Mouse (Mus musculus) midbrain, postnatal 0 days (tissue): Measurements from ENCODE around the gene Gpr62. TPM values are rescaled to one million over a fixed set of nuclear protein-coding genes. Genes with fewer than 3 reads are reported as not detected.

Experiments
- ATAC-seq: fragments of 200-750 bp; cut with Nextera tagmentation; 2 replicates; pipeline ENCODE4 v1.8.0; 2017; ENCODE audit warnings: moderate number of reproducible peaks, mild to moderate bottlenecking, moderate TSS enrichment, moderate library complexity; ENCODE audit not compliant: low FRiP score
- DNase-seq: peaks from one replicate; pipeline ENCODE4 v3.0.0-alpha.2; 2015; ENCODE audit warnings: low spot score
- H3K27ac ChIP-seq: fragments of 300-500 bp; sonication (generic); 2 replicates; pipeline ENCODE4 v1.5.1; 2014; ENCODE audit warnings: low read depth, mild to moderate bottlenecking, low read length, mixed read lengths
- H3K27me3 ChIP-seq: fragments of 300-500 bp; sonication (generic); 2 replicates; pipeline ENCODE4 v1.6.1; 2014; ENCODE audit warnings: low read length, control low read depth, mixed read lengths; ENCODE audit not compliant: insufficient read depth
- H3K36me3 ChIP-seq: fragments of 300-500 bp; sonication (generic); 2 replicates; pipeline ENCODE4 v1.6.1; 2014; ENCODE audit warnings: low read length, control low read depth, mixed read lengths; ENCODE audit not compliant: insufficient read depth
- H3K4me1 ChIP-seq: fragments of 300-500 bp; sonication (generic); 2 replicates; pipeline ENCODE4 v1.6.1; 2014; ENCODE audit warnings: mild to moderate bottlenecking, control low read depth, antibody characterized with exemption, low read length, mixed read lengths; ENCODE audit not compliant: insufficient read depth
- H3K4me2 ChIP-seq: fragments of 300-500 bp; sonication (generic); 2 replicates; pipeline ENCODE4 v1.6.1; 2014; ENCODE audit warnings: low read depth, mild to moderate bottlenecking, low read length, mixed read lengths; ENCODE audit not compliant: poor library complexity, severe bottlenecking
- H3K4me3 ChIP-seq: fragments of 300-500 bp; sonication (generic); 2 replicates; pipeline ENCODE4 v1.5.1; 2014; ENCODE audit warnings: low read depth, mild to moderate bottlenecking, low read length, moderate library complexity
- H3K9ac ChIP-seq: fragments of 300-500 bp; sonication (generic); replicated peaks from 2 replicates; pipeline ENCODE4 v1.6.1; 2014; ENCODE audit warnings: mild to moderate bottlenecking, low read length, moderate library complexity, mixed read lengths; ENCODE audit not compliant: poor library complexity, severe bottlenecking
- H3K9me3 ChIP-seq: fragments of 300-500 bp; sonication (generic); 2 replicates; pipeline ENCODE4 v1.6.1; 2016; ENCODE audit warnings: low read length, control low read depth
- CTCF ChIP-seq: IDR thresholded peaks from 2 replicates; pipeline ENCODE4 v1.5.1; 2016; ENCODE audit warnings: antibody characterized with exemption, mild to moderate bottlenecking
- WGBS: fragments of 180-500 bp; shearing (Covaris S2); extraction: QIAGEN DNeasy Blood & Tissue Kit; methylation state at CpG from one replicate; pipeline ENCODE4 v1.1.7; 2014; 5-methylcytosine and 5-hydroxymethylcytosine counted together
- polyA plus RNA-seq: library from polyadenylated mRNA; unstranded; fragments of >200 nt; fragmentation: Nextera tagmentation; extraction: Ambion mirVana; gene quantifications from 2 replicates; pipeline ENCODE4 v1.2.1, GENCODE M21; 2015
- total RNA-seq: library from RNA; depleted of rRNA; stranded (reverse); fragments of >200 nt; gene quantifications from 2 replicates; pipeline ENCODE4 v1.2.3, GENCODE M21; 2014

The Gpr62 gene
- total and polyA plus RNA-seq, 2 experiments from 2014 or later, result 2.2 to 2.9 TPM

DNA sequence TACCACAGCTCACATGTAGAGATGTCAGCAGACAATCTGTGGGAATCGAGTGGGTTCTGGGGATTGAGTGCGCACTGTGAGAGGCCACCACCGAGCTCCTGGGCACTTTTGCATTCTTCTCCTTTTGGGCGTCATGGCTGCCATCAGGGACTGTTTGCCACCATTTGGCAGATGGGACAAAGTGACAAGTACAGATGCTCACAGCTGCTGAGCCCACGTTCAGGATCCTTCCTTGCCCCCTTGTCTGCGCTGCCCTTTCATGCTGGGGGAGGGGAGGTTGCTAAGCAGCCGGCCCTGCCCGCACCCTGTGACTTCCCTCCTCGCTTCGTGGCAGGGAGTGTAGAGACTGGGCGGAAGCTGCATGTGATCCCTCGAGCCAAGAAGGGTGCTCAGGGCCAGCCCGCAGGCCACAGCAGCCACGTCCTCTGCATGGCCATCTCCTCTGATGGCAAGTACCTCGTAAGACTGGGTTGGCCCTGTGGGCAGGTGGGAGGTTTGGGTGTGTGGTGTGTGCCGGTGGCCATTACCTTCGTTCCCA, 16.9 kb upstream of the Gpr62 start:
- Histone ChIP-seq H3K36me3 (peaks cover 44% of the 10 kb centered on the region), H3K9ac (no peak overlapping the region), H3K4me1 (peaks cover 5% of the 10 kb centered on the region; the same call in 1 of the 2 replicates), H3K4me3 (no peak overlapping the region), H3K27ac (no peak overlapping the region), H3K4me2 (no peak overlapping the region), H3K27me3 (no peaks in the 10 kb centered on the region), H3K9me3 (no peaks in the 10 kb centered on the region)
- ATAC-seq (no peak), DNase-seq (no peak)
- TF ChIP-seq CTCF, result no peak
- WGBS, result 90% methylated on average over 17 of the region's 17 CpGs

DNA sequence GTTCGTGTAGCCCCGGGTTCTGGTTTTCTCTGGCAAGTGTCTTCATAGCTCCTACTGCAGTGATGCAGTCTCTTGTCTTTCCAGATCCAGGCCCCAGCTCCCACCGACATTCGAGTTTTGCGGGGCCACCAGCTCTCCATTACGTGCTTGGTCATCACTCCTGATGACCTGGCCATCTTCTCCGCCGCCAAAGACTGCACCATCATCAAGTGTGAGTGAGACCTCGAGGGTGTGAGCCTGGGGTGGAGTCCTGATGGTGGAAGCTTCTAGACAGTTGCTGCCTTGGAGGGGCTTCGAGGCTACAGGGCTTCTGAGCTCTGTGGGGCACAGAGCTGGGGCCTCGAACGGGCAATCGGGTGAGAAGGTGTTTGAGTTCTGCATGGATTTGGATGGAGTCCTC, 15.9 kb upstream of the Gpr62 start:
- TF ChIP-seq CTCF, result no peak
- Histone ChIP-seq H3K4me3 (no peak overlapping the region), H3K27ac (no peak overlapping the region), H3K9ac (no peak overlapping the region), H3K36me3 (peaks cover 44% of the 10 kb centered on the region), H3K27me3 (no peaks in the 10 kb centered on the region), H3K4me2 (no peak overlapping the region), H3K4me1 (peaks cover 5% of the 10 kb centered on the region; the same call in 1 of the 2 replicates), H3K9me3 (no peaks in the 10 kb centered on the region)
- ATAC-seq (no peak), DNase-seq (no peak)
- 95% methylated on average over 13 of the region's 13 CpGs for WGBS

DNA sequence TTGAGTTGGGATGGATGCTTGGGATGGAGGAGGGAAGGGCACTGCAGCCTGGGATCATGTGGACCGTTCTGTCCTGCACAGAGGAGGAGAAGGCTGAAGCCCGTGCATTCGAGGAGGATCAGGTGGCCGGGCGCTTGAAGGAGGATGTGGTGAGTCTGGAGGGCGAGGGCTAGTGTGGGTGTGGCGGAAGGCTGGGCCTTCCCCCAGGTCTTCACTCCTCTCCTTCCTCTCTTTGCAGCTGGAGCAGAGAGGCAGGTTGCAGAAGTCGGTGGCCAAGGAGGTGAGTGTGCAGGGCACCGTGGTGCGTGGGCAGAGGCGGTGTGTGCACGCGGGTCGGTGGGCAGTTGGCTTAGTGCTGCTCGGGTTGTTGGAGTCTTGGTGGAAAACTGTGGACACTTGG, 15.3 kb upstream of the Gpr62 start:
- no peak overlapping the region for H3K9ac ChIP-seq
- H3K9me3 ChIP-seq, result no peaks in the 10 kb centered on the region
- no peak overlapping the region for H3K4me2 ChIP-seq
- no peak for TF ChIP-seq CTCF
- no peak for DNase-seq
- ATAC-seq, result no peak
- H3K27me3 ChIP-seq, result no peaks in the 10 kb centered on the region
- H3K36me3 ChIP-seq, result peaks cover 44% of the 10 kb centered on the region
- no peak overlapping the region for H3K4me3 ChIP-seq
- WGBS, result 98% methylated on average over 15 of the region's 15 CpGs
- no peak overlapping the region for H3K27ac ChIP-seq
- H3K4me1 ChIP-seq, result peaks cover 5% of the 10 kb centered on the region; the same call in 1 of the 2 replicates

DNA sequence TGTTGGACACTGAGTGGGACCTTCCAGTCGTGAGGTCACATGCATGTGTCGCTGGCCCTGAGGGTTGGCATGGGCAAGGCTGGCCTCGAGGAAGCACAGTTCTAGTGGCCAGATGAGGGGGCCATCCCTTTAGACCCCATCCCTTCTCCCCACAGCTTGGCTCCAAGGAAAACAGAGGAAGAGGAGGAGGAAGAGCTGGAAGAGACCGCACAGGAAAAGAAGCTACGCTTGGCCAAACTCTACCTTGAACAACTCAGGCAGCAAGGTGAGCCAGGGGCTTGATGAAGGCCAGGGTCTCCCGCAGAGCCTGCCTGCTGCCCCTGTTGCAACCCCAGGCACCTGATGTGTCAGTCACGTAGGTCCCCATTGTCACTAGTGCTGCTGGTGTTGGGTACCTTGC, 14.8 kb upstream of the Gpr62 start:
- no peak for TF ChIP-seq CTCF
- DNase-seq (no peak), ATAC-seq (no peak)
- 97% methylated on average over 7 of the region's 7 CpGs for WGBS
- H3K4me1 ChIP-seq, result peaks cover 5% of the 10 kb centered on the region; the same call in 1 of the 2 replicates
- H3K9ac ChIP-seq, result no peak overlapping the region
- peaks cover 41% of the 10 kb centered on the region for H3K36me3 ChIP-seq
- H3K27me3 ChIP-seq, result no peaks in the 10 kb centered on the region
- H3K4me2 ChIP-seq, result no peak overlapping the region
- no peak overlapping the region for H3K4me3 ChIP-seq
- no peaks in the 10 kb centered on the region for H3K9me3 ChIP-seq
- no peak overlapping the region for H3K27ac ChIP-seq

DNA sequence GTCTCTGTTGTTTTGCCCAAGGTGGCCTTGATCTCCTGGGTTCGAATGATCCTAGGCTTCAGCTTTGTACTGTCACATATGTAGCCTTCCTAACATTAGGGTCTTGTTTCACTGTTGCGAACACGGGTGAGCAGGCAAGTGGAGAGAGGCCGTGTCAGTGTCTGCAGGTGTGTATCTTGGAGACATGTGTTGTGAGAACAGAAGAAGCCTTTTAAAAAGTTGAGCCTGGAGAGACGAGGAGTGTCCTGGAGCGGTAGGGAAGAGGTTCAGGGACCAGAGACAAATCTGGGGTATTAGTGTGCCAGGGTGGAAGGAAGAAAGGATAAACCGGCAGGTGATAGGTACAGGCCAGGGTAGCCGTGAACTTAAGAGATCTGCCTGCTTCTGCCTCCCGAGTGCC, 12.4 kb upstream of the Gpr62 start:
- Histone ChIP-seq H3K36me3 (peaks cover 19% of the 10 kb centered on the region), H3K27me3 (no peaks in the 10 kb centered on the region), H3K4me2 (peak overlapping the region; percentile 61), H3K4me1 (peaks cover 5% of the 10 kb centered on the region; the same call in 1 of the 2 replicates), H3K4me3 (peak overlapping the region; percentile 58), H3K27ac (no peak overlapping the region), H3K9ac (peak overlapping the region; percentile 62; the same call in 1 of the 2 replicates), H3K9me3 (no peaks in the 10 kb centered on the region)
- no peak for TF ChIP-seq CTCF
- no peak for DNase-seq
- ATAC-seq, result no peak
- WGBS, result 85% methylated on average over 9 of the region's 9 CpGs

DNA sequence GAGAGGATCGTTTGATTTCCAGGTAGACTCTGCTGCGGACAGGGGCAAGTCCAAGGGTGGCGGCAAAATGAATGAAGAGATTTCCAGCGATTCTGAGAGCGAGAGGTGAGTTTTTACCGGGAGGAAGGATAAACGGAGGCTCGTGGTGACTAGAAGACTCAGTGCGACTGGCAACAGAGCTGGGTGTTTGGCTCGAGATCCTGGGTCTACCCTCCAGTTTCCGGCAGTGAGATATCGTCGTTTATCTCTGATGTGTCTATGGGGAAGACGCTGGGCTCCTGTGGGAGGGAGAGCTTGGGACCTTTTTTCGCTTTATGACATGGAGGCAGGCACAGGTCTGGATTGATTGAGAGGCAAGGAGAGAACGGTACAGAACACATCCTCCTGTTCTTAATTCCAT, 11.9 kb upstream of the Gpr62 start:
- peak overlapping the region; percentile 58 for H3K4me3 ChIP-seq
- 0 out of 2 replicates have a peak overlapping the region, but pooled peaks have one; percentile 21 for H3K27ac ChIP-seq
- H3K27me3 ChIP-seq, result no peaks in the 10 kb centered on the region
- no peak for TF ChIP-seq CTCF
- ATAC-seq, result no peak
- H3K4me1 ChIP-seq, result peaks cover 5% of the 10 kb centered on the region; the same call in 1 of the 2 replicates
- peak overlapping the region; percentile 62 for H3K9ac ChIP-seq
- H3K9me3 ChIP-seq, result no peaks in the 10 kb centered on the region
- 6% methylated on average over 16 of the region's 16 CpGs for WGBS
- no peak for DNase-seq
- H3K4me2 ChIP-seq, result peak overlapping the region; percentile 61
- peaks cover 14% of the 10 kb centered on the region for H3K36me3 ChIP-seq
